Mouse (Mus musculus): ENCODE results near the gene Pgpep1l. TPM values are rescaled to one million over a fixed set of nuclear protein-coding genes. Genes with fewer than 3 reads are reported as not detected.
A peak's percentile ranks its signal among the peaks of the same experiment; 100 is the strongest.

The Pgpep1l gene
- total and polyA plus RNA-seq, 2 experiments from 2014 or later: 0.18 to 1.2 TPM

- WGBS: 29% methylated on average over 2 of the region's 2 CpGs
- peak overlapping the region; percentile 23; the same call in 1 of the 2 replicates for H3K27ac ChIP-seq (ENCODE audit: low read depth)
- DNase-seq (ENCODE audit: low spot score) (no peak), ATAC-seq (ENCODE audit: insufficient read depth, low read depth) (no peak)
- H3K4me2 ChIP-seq (ENCODE audit: low read depth, low read length): no peak overlapping the region
- H3K9me3 ChIP-seq (replicated peaks; ENCODE audit: control insufficient read depth, low read length): no peaks in the 10 kb centered on the region
- no peaks in the 10 kb centered on the region for H3K27me3 ChIP-seq (ENCODE audit: control insufficient read depth, insufficient read depth, low read length)
- H3K36me3 ChIP-seq (replicated peaks; ENCODE audit: control insufficient read depth, insufficient read depth, low read length): no peaks in the 10 kb centered on the region
- H3K4me3 ChIP-seq (ENCODE audit: low read depth, low read length): no peak overlapping the region
- no peak for TF ChIP-seq CTCF (IDR thresholded peaks at IDR 0.05; ENCODE audit: low read depth)
- no peak for TF ChIP-seq EP300 (IDR thresholded peaks at IDR 0.05; ENCODE audit: low read depth)
- H3K9ac ChIP-seq (replicated peaks; ENCODE audit: low read depth, low read length): no peak overlapping the region
- H3K4me1 ChIP-seq (ENCODE audit: control insufficient read depth, insufficient read depth): peaks cover 21% of the 10 kb centered on the region
Measured at GRCm38 (mm10) chr7:68257767-68258166, 6.3 kb downstream of the Pgpep1l start.

DNA sequence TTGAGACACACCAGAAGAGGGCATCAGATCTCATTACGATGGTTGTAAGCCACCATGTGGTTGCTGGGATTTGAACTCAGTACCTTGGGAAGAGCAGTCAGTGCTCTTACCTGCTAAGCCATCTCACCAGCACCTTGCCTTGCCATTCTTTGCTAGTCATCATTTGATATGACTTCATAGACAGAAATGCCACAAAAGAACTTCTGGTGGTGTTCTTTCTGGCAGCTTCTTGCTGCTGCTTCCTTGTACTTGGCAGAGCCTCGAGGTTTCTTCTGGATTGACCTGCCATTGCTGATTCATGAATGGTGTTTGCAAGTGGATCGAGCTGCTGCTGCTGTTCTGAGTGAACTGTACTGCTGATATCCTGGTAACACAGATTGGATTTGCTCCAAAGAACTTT, 13.1 kb downstream of the Pgpep1l start:
- H3K4me1 ChIP-seq (ENCODE audit: control insufficient read depth, insufficient read depth): no peaks in the 10 kb centered on the region

GRCm38 (mm10) chr7:68250411-68250810, 13.6 kb downstream of the Pgpep1l start:
- Histone ChIP-seq H3K36me3 (replicated peaks; ENCODE audit: control insufficient read depth, insufficient read depth, low read length) (no peaks in the 10 kb centered on the region), H3K4me3 (ENCODE audit: low read depth, low read length) (no peak overlapping the region), H3K27ac (ENCODE audit: low read depth) (no peak overlapping the region), H3K9ac (replicated peaks; ENCODE audit: low read depth, low read length) (no peak overlapping the region), H3K4me2 (ENCODE audit: low read depth, low read length) (no peak overlapping the region), H3K27me3 (ENCODE audit: control insufficient read depth, insufficient read depth, low read length) (no peaks in the 10 kb centered on the region), H3K9me3 (replicated peaks; ENCODE audit: control insufficient read depth, low read length) (peaks cover 8% of the 10 kb centered on the region; the same call in 1 of the 2 replicates), H3K4me1 (ENCODE audit: control insufficient read depth, insufficient read depth) (no peaks in the 10 kb centered on the region)
- DNase-seq (ENCODE audit: low spot score): no peak
- WGBS: 55% methylated on average over 1 of the region's 1 CpGs
- ATAC-seq (ENCODE audit: insufficient read depth, low read depth): no peak
- TF ChIP-seq CTCF (IDR thresholded peaks at IDR 0.05; ENCODE audit: low read depth) (no peak), EP300 (IDR thresholded peaks at IDR 0.05; ENCODE audit: low read depth) (no peak)

More for the DNA sequence above, 13.1 kb downstream of the Pgpep1l start:
- Histone ChIP-seq H3K9ac (replicated peaks; ENCODE audit: low read depth, low read length) (no peak overlapping the region), H3K4me3 (ENCODE audit: low read depth, low read length) (no peak overlapping the region), H3K27ac (ENCODE audit: low read depth) (no peak overlapping the region), H3K36me3 (replicated peaks; ENCODE audit: control insufficient read depth, insufficient read depth, low read length) (no peaks in the 10 kb centered on the region), H3K9me3 (replicated peaks; ENCODE audit: control insufficient read depth, low read length) (peaks cover 8% of the 10 kb centered on the region; the same call in 1 of the 2 replicates), H3K4me2 (ENCODE audit: low read depth, low read length) (no peak overlapping the region), H3K27me3 (ENCODE audit: control insufficient read depth, insufficient read depth, low read length) (no peaks in the 10 kb centered on the region)
- no peak for ATAC-seq (ENCODE audit: insufficient read depth, low read depth)
- no peak for TF ChIP-seq CTCF (IDR thresholded peaks at IDR 0.05; ENCODE audit: low read depth)
- no peak for TF ChIP-seq EP300 (IDR thresholded peaks at IDR 0.05; ENCODE audit: low read depth)
- DNase-seq (ENCODE audit: low spot score): no peak
- WGBS: 80% methylated on average over 3 of the region's 3 CpGs

GRCm38 (mm10) chr7:68246249-68246648, 17.8 kb downstream of the Pgpep1l start:
- no peak overlapping the region for H3K4me3 ChIP-seq (ENCODE audit: low read depth, low read length)
- 82% methylated on average over 8 of the region's 8 CpGs for WGBS
- H3K4me1 ChIP-seq (ENCODE audit: control insufficient read depth, insufficient read depth): no peaks in the 10 kb centered on the region
- H3K27ac ChIP-seq (ENCODE audit: low read depth): no peak overlapping the region
- no peaks in the 10 kb centered on the region for H3K36me3 ChIP-seq (replicated peaks; ENCODE audit: control insufficient read depth, insufficient read depth, low read length)
- H3K27me3 ChIP-seq (ENCODE audit: control insufficient read depth, insufficient read depth, low read length): no peaks in the 10 kb centered on the region
- H3K9ac ChIP-seq (replicated peaks; ENCODE audit: low read depth, low read length): no peak overlapping the region
- H3K9me3 ChIP-seq (replicated peaks; ENCODE audit: control insufficient read depth, low read length): peaks cover 6% of the 10 kb centered on the region; the same call in 1 of the 2 replicates
- DNase-seq (ENCODE audit: low spot score) (no peak), ATAC-seq (ENCODE audit: insufficient read depth, low read depth) (no peak)
- TF ChIP-seq CTCF (IDR thresholded peaks at IDR 0.05; ENCODE audit: low read depth) (no peak), EP300 (IDR thresholded peaks at IDR 0.05; ENCODE audit: low read depth) (no peak)
- no peak overlapping the region for H3K4me2 ChIP-seq (ENCODE audit: low read depth, low read length)

DNA sequence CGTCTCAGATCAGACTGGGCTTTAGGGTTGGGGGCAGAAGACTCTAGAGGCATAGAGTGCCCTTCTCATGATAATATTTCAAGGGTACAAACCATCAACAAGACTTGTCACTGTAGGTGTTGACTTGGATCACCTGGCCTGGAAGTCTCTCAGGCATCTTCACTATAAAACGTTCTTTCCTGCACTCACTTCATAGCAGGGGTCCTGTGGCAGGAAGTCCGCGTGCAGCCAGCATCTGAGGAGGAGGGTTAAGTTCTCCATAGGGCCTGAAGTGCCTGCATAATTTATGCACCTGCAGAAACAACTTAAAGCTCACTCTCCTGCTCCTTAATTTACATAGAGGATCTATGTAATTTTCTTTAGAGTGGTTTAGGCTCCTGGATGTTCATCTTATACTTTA, 18.4 kb downstream of the Pgpep1l start:
- DNase-seq (ENCODE audit: low spot score) (no peak), ATAC-seq (ENCODE audit: insufficient read depth, low read depth) (no peak)
- H3K4me2 ChIP-seq (ENCODE audit: low read depth, low read length): no peak overlapping the region
- no peak overlapping the region for H3K27ac ChIP-seq (ENCODE audit: low read depth)
- no peak overlapping the region for H3K9ac ChIP-seq (replicated peaks; ENCODE audit: low read depth, low read length)
- no peak overlapping the region for H3K4me3 ChIP-seq (ENCODE audit: low read depth, low read length)
- H3K9me3 ChIP-seq (replicated peaks; ENCODE audit: control insufficient read depth, low read length): 0 out of 2 replicates have a peak, but pooled peaks cover under 1% of the 10 kb centered on the region
- H3K36me3 ChIP-seq (replicated peaks; ENCODE audit: control insufficient read depth, insufficient read depth, low read length): no peaks in the 10 kb centered on the region
- no peaks in the 10 kb centered on the region for H3K4me1 ChIP-seq (ENCODE audit: control insufficient read depth, insufficient read depth)
- TF ChIP-seq EP300 (IDR thresholded peaks at IDR 0.05; ENCODE audit: low read depth) (no peak), CTCF (IDR thresholded peaks at IDR 0.05; ENCODE audit: low read depth) (no peak)
- H3K27me3 ChIP-seq (ENCODE audit: control insufficient read depth, insufficient read depth, low read length): no peaks in the 10 kb centered on the region
- WGBS: 60% methylated on average over 4 of the region's 4 CpGs

DNA sequence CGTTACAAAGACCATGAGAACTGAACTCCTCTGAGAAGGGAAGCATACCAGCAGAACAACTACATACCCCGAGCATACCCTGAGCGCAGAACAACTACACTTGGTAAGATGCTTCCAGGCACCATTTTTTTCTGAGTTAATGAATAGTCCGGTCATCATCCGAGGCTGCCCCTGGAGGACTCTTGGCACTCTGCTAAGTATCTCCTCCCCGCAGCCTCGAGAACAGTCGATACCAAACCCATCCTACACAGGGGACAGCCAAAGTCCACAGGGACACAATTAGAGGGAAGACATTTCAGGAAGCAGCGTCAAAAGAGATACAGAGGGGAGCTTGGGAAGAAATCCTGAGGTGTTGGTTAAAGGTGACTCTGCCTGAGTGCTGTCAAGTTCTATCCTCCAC, 22.8 kb downstream of the Pgpep1l start:
- 78% methylated on average over 9 of the region's 9 CpGs for WGBS
- no peak for ATAC-seq (ENCODE audit: insufficient read depth, low read depth)

More for the DNA sequence above, 22.8 kb downstream of the Pgpep1l start:
- no peak overlapping the region for H3K9ac ChIP-seq (replicated peaks; ENCODE audit: low read depth, low read length)
- H3K27ac ChIP-seq (ENCODE audit: low read depth): no peak overlapping the region
- no peak for DNase-seq (ENCODE audit: low spot score)
- no peak for TF ChIP-seq EP300 (IDR thresholded peaks at IDR 0.05; ENCODE audit: low read depth)
- TF ChIP-seq CTCF (IDR thresholded peaks at IDR 0.05; ENCODE audit: low read depth): no peak
- H3K4me3 ChIP-seq (ENCODE audit: low read depth, low read length): no peak overlapping the region
- no peak overlapping the region for H3K4me2 ChIP-seq (ENCODE audit: low read depth, low read length)
- no peaks in the 10 kb centered on the region for H3K36me3 ChIP-seq (replicated peaks; ENCODE audit: control insufficient read depth, insufficient read depth, low read length)
- H3K4me1 ChIP-seq (ENCODE audit: control insufficient read depth, insufficient read depth): no peaks in the 10 kb centered on the region
- H3K9me3 ChIP-seq (replicated peaks; ENCODE audit: control insufficient read depth, low read length): no peaks in the 10 kb centered on the region
- H3K27me3 ChIP-seq (ENCODE audit: control insufficient read depth, insufficient read depth, low read length): no peaks in the 10 kb centered on the region

All from heart, postnatal 0 days (tissue).